Mouse (Mus musculus): ENCODE results near the gene Vat1. TPM values are rescaled to one million over a fixed set of nuclear protein-coding genes. Genes with fewer than 3 reads are reported as not detected.

Vat1 gene
- 33.0 and 37.9 TPM in 2 replicates for polyA plus RNA-seq (2015; fragmentation: Nextera tagmentation; extraction: Ambion mirVana)

- H3K4me1 ChIP-seq (ENCODE audit: control insufficient read depth, insufficient read depth, low read length), result peaks cover 30% of the 10 kb centered on the region
- ATAC-seq (replicated peaks; ENCODE audit: extremely low read depth, insufficient read depth, low FRiP score), result peak; percentile 74
- WGBS, result 2% methylated on average over 57 of the region's 60 CpGs
These were observed at the start of gene Vat1 for GRCm38 (mm10) chr11:101465869-101466551. Gene Vat1 (minus strand): TSS chr11:101466230.

GRCm38 (mm10) chr11:101507090-101507489 lies 41.1 kb upstream of the Vat1 start:
- Histone ChIP-seq H3K4me1 (ENCODE audit: control insufficient read depth, insufficient read depth, low read length) (0 out of 2 replicates have a peak, but pooled peaks cover 2% of the 10 kb centered on the region), H3K4me3 (ENCODE audit: low read length) (no peak overlapping the region), H3K36me3 (ENCODE audit: control insufficient read depth, insufficient read depth) (peaks cover 7% of the 10 kb centered on the region; the same call in 1 of the 2 replicates), H3K27ac (ENCODE audit: low read length) (no peak overlapping the region), H3K9ac (ENCODE audit: low read length) (no peak overlapping the region), H3K27me3 (ENCODE audit: control insufficient read depth, insufficient read depth, low read length) (no peaks in the 10 kb centered on the region), H3K9me3 (replicated peaks; ENCODE audit: control insufficient read depth, low read length) (no peaks in the 10 kb centered on the region), H3K4me2 (ENCODE audit: low read depth, low read length) (no peak overlapping the region)
- 88% methylated on average over 7 of the region's 7 CpGs for WGBS
- ATAC-seq (replicated peaks; ENCODE audit: extremely low read depth, insufficient read depth, low FRiP score), result no peak

More at GRCm38 (mm10) chr11:101465869-101466551, at the start of gene Vat1:
- Histone ChIP-seq H3K4me3 (ENCODE audit: low read length) (peak within 1 kb of the TSS; percentile 88), H3K4me2 (ENCODE audit: low read depth, low read length) (peak within 1 kb of the TSS; percentile 93), H3K27me3 (ENCODE audit: control insufficient read depth, insufficient read depth, low read length) (no peaks in the 10 kb centered on the region), H3K27ac (ENCODE audit: low read length) (peak within 1 kb of the TSS; percentile 88), H3K36me3 (ENCODE audit: control insufficient read depth, insufficient read depth) (peaks cover 10% of the 10 kb centered on the region; the same call in 1 of the 2 replicates), H3K9ac (ENCODE audit: low read length) (peak within 1 kb of the TSS; percentile 87), H3K9me3 (replicated peaks; ENCODE audit: control insufficient read depth, low read length) (no peaks in the 10 kb centered on the region)

- no peaks in the 10 kb centered on the region for H3K27me3 ChIP-seq (ENCODE audit: control insufficient read depth, insufficient read depth, low read length)
- WGBS, result 93% methylated on average over 5 of the region's 5 CpGs
- no peak for ATAC-seq (replicated peaks; ENCODE audit: extremely low read depth, insufficient read depth, low FRiP score)
- 0 out of 2 replicates have a peak, but pooled peaks cover 2% of the 10 kb centered on the region for H3K4me1 ChIP-seq (ENCODE audit: control insufficient read depth, insufficient read depth, low read length)
- H3K4me3 ChIP-seq (ENCODE audit: low read length), result no peak overlapping the region
- no peak overlapping the region for H3K9ac ChIP-seq (ENCODE audit: low read length)
- H3K4me2 ChIP-seq (ENCODE audit: low read depth, low read length), result no peak overlapping the region
- peaks cover 7% of the 10 kb centered on the region; the same call in 1 of the 2 replicates for H3K36me3 ChIP-seq (ENCODE audit: control insufficient read depth, insufficient read depth)
- no peaks in the 10 kb centered on the region for H3K9me3 ChIP-seq (replicated peaks; ENCODE audit: control insufficient read depth, low read length)
- H3K27ac ChIP-seq (ENCODE audit: low read length), result no peak overlapping the region
These were observed 40.3 kb upstream of the Vat1 start for GRCm38 (mm10) chr11:101506269-101506780.

DNA sequence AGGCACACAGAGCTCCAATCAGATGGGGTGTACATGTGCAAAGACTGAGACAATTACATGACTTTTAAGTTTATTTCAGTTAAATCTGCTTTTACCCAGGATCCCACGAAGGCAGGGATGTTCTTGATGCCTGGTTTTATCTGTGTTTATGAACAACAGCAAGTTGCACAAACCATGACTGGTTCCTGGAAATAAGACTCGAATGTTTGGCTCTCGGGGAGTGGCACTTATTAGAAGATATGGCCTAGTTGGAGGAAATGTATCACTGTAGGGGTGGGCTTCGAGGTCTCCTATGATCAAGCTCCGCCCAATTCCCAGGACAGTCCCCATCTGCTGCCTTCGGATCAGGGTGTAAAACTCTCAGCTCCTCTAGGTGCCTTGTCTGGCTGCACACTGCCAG lies 20.1 kb upstream of the Vat1 start:
- H3K9me3 ChIP-seq (replicated peaks; ENCODE audit: control insufficient read depth, low read length), result no peaks in the 10 kb centered on the region
- ATAC-seq (replicated peaks; ENCODE audit: extremely low read depth, insufficient read depth, low FRiP score), result no peak
- peaks cover 14% of the 10 kb centered on the region for H3K4me1 ChIP-seq (ENCODE audit: control insufficient read depth, insufficient read depth, low read length)
- H3K9ac ChIP-seq (ENCODE audit: low read length), result no peak overlapping the region
- H3K36me3 ChIP-seq (ENCODE audit: control insufficient read depth, insufficient read depth), result 0 out of 2 replicates have a peak, but pooled peaks cover 5% of the 10 kb centered on the region
- no peak overlapping the region for H3K27ac ChIP-seq (ENCODE audit: low read length)
- H3K4me2 ChIP-seq (ENCODE audit: low read depth, low read length), result no peak overlapping the region
- H3K27me3 ChIP-seq (ENCODE audit: control insufficient read depth, insufficient read depth, low read length), result no peaks in the 10 kb centered on the region
- H3K4me3 ChIP-seq (ENCODE audit: low read length), result no peak overlapping the region
- WGBS, result 56% methylated on average over 6 of the region's 6 CpGs

DNA sequence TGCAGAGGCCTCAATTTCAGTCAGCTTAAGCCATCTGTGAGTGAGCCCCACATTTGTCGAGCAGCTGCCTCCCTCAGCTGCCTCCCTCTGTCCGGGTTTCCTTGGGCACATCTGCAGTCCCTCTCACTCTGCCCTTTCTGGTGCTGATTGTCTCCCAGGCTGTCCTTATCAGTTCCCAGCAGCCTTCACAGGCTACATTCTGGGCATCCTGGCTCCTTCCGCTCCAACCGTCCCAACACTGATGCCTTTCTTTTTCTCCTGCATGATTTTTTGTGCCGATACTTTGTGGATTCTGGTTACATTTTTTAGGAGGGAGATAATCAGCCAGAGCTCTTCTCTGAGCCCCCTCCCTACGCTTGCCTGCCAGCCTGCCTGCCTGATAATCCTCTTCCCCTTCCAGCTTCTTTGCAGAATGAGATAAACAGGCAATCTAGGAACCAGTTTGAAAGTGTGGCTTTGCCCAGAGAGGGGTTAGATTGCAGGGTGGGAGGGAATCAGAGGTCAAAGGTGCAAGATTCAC lies 19.5 kb upstream of the Vat1 start:
- Histone ChIP-seq H3K4me2 (ENCODE audit: low read depth, low read length) (no peak overlapping the region), H3K4me1 (ENCODE audit: control insufficient read depth, insufficient read depth, low read length) (peaks cover 20% of the 10 kb centered on the region), H3K27me3 (ENCODE audit: control insufficient read depth, insufficient read depth, low read length) (no peaks in the 10 kb centered on the region), H3K36me3 (ENCODE audit: control insufficient read depth, insufficient read depth) (0 out of 2 replicates have a peak, but pooled peaks cover 5% of the 10 kb centered on the region), H3K9me3 (replicated peaks; ENCODE audit: control insufficient read depth, low read length) (no peaks in the 10 kb centered on the region), H3K4me3 (ENCODE audit: low read length) (no peak overlapping the region), H3K9ac (ENCODE audit: low read length) (peak overlapping the region; percentile 27; the same call in 1 of the 2 replicates), H3K27ac (ENCODE audit: low read length) (no peak overlapping the region)
- peak; percentile 49; the same call in 1 of the 2 replicates for ATAC-seq (replicated peaks; ENCODE audit: extremely low read depth, insufficient read depth, low FRiP score)
- WGBS, result 17% methylated on average over 6 of the region's 6 CpGs

DNA sequence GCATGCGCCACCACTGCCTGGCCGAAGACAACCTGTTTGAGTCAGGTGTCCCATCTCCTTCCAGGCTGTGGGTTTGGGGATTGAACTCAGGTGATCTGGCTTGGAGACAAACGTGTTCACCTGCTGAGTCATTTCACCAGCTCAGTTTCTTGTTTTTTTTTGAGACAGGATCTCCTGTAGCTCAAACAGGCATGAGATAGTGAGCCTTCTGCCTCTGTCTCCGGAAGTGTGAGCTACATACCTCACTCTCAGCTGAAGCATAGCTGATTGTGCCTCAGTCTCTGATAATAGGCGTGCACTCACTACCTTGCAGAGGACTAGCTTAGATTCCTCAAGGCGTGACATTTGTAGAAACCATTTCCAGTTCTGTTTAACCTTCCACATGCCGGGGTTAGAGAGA lies 18.8 kb upstream of the Vat1 start:
- Histone ChIP-seq H3K4me3 (ENCODE audit: low read length) (no peak overlapping the region), H3K9ac (ENCODE audit: low read length) (no peak overlapping the region), H3K9me3 (replicated peaks; ENCODE audit: control insufficient read depth, low read length) (no peaks in the 10 kb centered on the region), H3K27ac (ENCODE audit: low read length) (no peak overlapping the region), H3K27me3 (ENCODE audit: control insufficient read depth, insufficient read depth, low read length) (no peaks in the 10 kb centered on the region), H3K4me1 (ENCODE audit: control insufficient read depth, insufficient read depth, low read length) (peaks cover 20% of the 10 kb centered on the region), H3K36me3 (ENCODE audit: control insufficient read depth, insufficient read depth) (0 out of 2 replicates have a peak, but pooled peaks cover 4% of the 10 kb centered on the region), H3K4me2 (ENCODE audit: low read depth, low read length) (no peak overlapping the region)
- 62% methylated on average over 7 of the region's 7 CpGs for WGBS
- no peak for ATAC-seq (replicated peaks; ENCODE audit: extremely low read depth, insufficient read depth, low FRiP score)

DNA sequence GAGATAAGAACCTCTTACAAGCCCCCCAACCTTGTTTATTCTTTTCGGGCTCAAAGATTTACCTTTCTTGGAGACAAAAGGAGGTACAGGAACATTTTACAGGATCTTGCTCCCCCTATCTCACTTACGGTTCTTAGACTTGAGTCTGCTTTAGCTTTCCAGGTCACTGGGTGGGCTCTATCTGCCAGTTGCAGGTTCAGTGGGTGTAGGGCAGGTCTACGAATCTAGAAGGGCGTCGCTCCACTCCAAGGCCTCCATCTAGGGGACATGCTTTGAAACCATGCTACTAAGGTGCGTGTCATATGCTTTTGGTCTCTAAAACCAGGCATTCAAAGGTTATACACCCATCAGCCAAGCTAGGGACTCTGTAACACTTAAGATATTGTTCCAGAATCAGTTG lies 18.2 kb upstream of the Vat1 start:
- 0 out of 2 replicates have a peak, but pooled peaks cover 1% of the 10 kb centered on the region for H3K36me3 ChIP-seq (ENCODE audit: control insufficient read depth, insufficient read depth)
- H3K4me3 ChIP-seq (ENCODE audit: low read length), result no peak overlapping the region
- H3K4me2 ChIP-seq (ENCODE audit: low read depth, low read length), result no peak overlapping the region
- no peaks in the 10 kb centered on the region for H3K9me3 ChIP-seq (replicated peaks; ENCODE audit: control insufficient read depth, low read length)
- no peak for ATAC-seq (replicated peaks; ENCODE audit: extremely low read depth, insufficient read depth, low FRiP score)
- WGBS, result 76% methylated on average over 6 of the region's 6 CpGs
- H3K4me1 ChIP-seq (ENCODE audit: control insufficient read depth, insufficient read depth, low read length), result peaks cover 20% of the 10 kb centered on the region
- H3K27ac ChIP-seq (ENCODE audit: low read length), result no peak overlapping the region
- no peaks in the 10 kb centered on the region for H3K27me3 ChIP-seq (ENCODE audit: control insufficient read depth, insufficient read depth, low read length)
- H3K9ac ChIP-seq (ENCODE audit: low read length), result no peak overlapping the region

GRCm38 (mm10) chr11:101483804-101484203 lies 17.8 kb upstream of the Vat1 start:
- Histone ChIP-seq H3K4me3 (ENCODE audit: low read length) (no peak overlapping the region), H3K9ac (ENCODE audit: low read length) (no peak overlapping the region), H3K27me3 (ENCODE audit: control insufficient read depth, insufficient read depth, low read length) (no peaks in the 10 kb centered on the region), H3K36me3 (ENCODE audit: control insufficient read depth, insufficient read depth) (no peaks in the 10 kb centered on the region), H3K27ac (ENCODE audit: low read length) (no peak overlapping the region), H3K4me1 (ENCODE audit: control insufficient read depth, insufficient read depth, low read length) (peaks cover 25% of the 10 kb centered on the region), H3K9me3 (replicated peaks; ENCODE audit: control insufficient read depth, low read length) (no peaks in the 10 kb centered on the region), H3K4me2 (ENCODE audit: low read depth, low read length) (no peak overlapping the region)
- no peak for ATAC-seq (replicated peaks; ENCODE audit: extremely low read depth, insufficient read depth, low FRiP score)
- 53% methylated on average over 3 of the region's 3 CpGs for WGBS

GRCm38 (mm10) chr11:101480912-101481311 lies 14.9 kb upstream of the Vat1 start:
- Histone ChIP-seq H3K4me1 (ENCODE audit: control insufficient read depth, insufficient read depth, low read length) (peaks cover 22% of the 10 kb centered on the region), H3K27ac (ENCODE audit: low read length) (no peak overlapping the region), H3K36me3 (ENCODE audit: control insufficient read depth, insufficient read depth) (no peaks in the 10 kb centered on the region), H3K9me3 (replicated peaks; ENCODE audit: control insufficient read depth, low read length) (no peaks in the 10 kb centered on the region), H3K27me3 (ENCODE audit: control insufficient read depth, insufficient read depth, low read length) (no peaks in the 10 kb centered on the region), H3K9ac (ENCODE audit: low read length) (no peak overlapping the region), H3K4me3 (ENCODE audit: low read length) (no peak overlapping the region), H3K4me2 (ENCODE audit: low read depth, low read length) (peak overlapping the region; percentile 15; the same call in 1 of the 2 replicates)
- ATAC-seq (replicated peaks; ENCODE audit: extremely low read depth, insufficient read depth, low FRiP score), result peak; percentile 37; the same call in 1 of the 2 replicates
- 12% methylated on average over 6 of the region's 6 CpGs for WGBS

All from heart, embryonic 16.5 days (tissue).